Mouse (Mus musculus) left cerebral cortex, postnatal 25 days (tissue): ENCODE measurements at regions not wholly inside any gene's neighbourhood (a gene's known extent, or its start where the extent isn't known, plus 50 kb on each side); places are given as distances from the start of the nearest gene placed in this dataset.
A peak's percentile ranks its signal among the peaks of the same experiment; 100 is the strongest.

Source experiments
- DNase-seq, 2 experiments: peaks; one replicate each; pipeline ENCODE4 v3.0.0; 2022; ENCODE audit warnings: low spot score in 2 of 2, mixed read lengths in 1 of 2
- intact Hi-C: fragments of 180-260 bp; cut with DNase I; formaldehyde crosslinking; loops from one replicate; pipeline ENCODE4 v1.15.1; 2025

DNA sequence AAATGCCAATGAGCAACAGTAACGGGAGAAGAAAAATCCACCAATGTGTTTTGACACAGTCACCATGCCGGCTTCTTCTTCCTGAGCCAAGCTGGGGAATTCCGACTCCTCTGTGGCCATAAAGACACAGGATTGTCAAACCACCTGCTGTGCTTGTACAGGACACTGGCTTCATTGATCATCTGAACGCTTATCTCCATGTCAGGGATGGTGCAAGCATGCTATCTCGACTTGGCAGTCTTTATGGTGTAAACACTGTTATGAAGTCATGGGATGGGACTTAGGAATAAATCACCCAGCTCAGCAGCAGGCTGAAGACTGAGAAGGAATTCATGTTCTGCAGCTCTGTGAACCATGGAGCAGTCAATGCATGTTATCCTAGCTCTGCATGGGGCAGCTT, 132.6 kb upstream of the Adamts9 start:
- no peak for DNase-seq
- intact Hi-C loops = no loop called here

DNA sequence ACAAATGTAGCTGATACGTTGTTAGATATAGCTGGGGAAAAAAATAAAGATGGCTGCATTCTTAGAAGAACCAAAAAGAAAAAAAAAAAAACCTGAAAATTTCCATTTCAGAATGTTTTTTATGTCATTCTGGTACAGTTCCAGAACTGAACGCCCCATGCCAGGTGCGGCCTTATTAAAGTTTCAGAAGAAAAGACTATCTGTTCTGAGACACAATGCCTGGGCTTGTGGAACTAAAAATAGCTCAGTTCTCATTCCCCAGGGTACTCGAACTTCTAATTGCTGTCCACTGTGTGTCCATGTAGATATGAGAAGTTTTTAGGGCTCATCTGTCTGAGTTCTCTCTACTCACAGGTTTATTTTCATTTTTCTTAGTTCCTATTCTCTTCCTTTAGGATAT, 131.7 kb upstream of the Adamts9 start:
- DNase-seq = no peak
- intact Hi-C loops = no loop called here

DNA sequence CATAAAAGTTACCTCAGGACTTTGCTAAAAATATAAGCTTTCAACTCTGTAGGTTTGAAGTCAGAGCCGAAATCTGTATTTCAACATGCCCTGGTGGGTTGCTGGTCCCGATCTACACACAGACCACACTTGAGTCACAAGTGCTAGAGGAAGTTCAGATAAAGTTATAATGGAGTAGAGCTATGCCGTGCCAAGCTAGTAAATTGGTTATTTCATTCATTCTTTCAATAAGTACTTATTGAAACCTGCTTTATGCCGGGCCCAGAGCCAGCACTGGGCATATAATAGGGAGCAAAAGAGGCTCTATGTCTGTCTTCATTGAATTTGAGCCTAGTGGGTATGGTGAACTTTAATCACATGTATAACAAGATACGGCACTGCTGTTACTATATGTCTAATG, 127.6 kb upstream of the Adamts9 start:
- DNase-seq = no peak
- intact Hi-C loops = no loop called here

DNA sequence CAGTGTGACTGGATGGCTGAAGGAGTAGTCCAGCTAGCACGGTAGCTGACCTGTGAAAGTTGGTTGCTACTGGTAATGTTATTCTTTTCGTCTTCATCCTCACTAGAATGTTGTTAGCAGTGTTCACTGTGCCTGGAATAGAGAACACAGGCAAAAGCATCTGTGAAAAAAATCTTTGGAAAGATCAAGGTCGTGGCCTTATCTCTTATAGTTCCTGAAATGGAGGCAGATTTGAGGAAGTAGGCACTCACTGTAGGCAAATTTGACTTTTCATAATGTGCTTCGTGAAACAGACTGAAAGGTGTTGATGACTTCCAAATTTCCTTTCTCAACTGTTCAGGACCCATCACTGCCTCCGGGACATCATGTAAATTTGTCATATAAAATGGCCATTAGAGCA, 124.5 kb upstream of the Adamts9 start:
- intact Hi-C loops = no loop called here

DNA sequence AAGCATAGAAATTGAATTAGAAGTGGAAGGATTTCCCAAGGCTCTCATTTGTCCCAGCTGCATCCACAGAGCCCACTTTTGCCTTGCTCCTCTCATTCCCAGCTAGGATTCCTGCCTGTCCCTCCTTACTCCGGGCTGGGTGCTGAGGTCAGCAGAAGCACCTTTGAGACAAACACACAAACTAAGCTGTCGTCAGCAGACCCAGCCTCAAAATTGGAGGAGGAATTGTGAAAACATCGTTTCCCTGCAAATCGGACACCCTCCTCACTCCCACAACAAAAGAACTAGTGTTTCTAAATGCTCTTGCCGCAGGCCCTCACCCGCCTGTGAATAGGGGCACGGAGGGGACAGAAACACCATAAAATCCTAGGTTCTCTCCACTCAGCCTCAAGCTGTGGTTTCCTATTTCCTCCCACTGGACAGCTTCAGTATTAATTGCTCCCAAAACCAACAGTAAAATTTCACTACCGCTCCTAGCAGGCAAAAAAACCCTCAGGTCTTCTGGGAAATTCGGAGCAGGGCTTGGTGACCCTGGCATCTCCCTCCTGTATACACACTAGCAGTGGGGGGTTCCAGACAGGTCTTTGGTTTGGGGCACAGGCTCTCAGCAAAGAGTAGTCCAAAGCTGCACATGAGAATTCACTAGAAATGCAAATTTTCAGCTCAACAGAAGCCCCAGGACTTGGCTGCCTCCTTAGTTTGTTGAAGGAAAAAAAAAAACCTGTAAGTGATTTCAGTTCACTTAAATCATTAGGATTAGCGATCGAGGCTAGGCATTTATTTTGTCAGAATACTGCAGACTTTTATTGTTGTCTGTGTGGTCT, 123.5 kb upstream of the Adamts9 start:
- intact Hi-C loops = no loop called here
- DNase-seq = no peak

More for the DNA sequence above, 124.5 kb upstream of the Adamts9 start:
- no peak for DNase-seq

DNA sequence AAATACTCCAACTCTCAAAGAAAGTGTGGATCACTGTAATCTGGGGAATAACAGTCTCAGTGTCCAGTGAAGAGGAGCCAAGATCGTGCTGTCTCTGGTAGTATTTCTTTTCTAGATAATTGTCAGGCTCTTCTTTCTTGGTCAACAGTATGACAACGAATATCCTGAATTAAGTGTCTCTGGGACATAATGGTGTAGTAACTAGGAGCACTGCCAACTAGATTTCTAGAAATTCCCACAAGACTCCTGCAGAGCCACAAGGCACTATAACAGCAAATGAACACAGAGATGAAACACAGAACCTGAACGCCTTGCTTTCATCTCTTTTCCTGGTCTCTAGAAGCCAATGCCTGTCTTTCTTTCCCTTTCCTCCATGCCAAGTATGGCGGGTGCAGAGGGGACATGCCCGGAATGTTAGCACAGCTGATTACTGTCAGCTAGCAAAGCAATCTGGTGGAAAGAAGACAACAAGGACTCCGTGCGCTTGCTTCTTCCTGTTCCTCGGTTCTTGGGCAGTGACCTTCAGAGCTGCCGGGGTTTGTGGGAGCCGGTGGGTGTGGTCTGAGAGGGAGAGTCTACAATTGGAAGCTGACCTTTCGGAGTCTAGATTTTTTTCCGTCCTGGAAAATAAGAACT, 122.7 kb upstream of the Adamts9 start:
- DNase-seq = peak in 1 of 2 experiments; percentile 6
- intact Hi-C loops = no loop called here

DNA sequence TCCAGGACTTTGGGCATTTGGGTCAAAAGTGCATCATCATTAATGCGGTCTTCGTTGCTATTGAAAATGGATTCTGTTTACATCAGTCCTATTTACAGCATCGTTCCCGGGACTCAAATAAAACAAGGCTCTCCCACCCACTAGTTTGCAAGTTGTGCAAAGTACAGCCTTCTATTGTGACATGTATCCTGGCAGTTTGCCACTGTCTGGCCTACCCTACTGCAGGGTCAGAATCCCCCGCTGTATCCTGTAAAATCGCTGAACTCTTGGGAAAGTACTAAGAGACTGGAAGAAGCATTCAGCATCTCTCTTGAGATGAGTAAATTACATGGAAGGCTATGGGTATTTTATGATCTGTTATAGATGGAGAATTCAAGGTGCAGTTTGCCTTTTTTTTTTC, 122.1 kb upstream of the Adamts9 start:
- DNase-seq = no peak
- intact Hi-C loops = no loop called here

DNA sequence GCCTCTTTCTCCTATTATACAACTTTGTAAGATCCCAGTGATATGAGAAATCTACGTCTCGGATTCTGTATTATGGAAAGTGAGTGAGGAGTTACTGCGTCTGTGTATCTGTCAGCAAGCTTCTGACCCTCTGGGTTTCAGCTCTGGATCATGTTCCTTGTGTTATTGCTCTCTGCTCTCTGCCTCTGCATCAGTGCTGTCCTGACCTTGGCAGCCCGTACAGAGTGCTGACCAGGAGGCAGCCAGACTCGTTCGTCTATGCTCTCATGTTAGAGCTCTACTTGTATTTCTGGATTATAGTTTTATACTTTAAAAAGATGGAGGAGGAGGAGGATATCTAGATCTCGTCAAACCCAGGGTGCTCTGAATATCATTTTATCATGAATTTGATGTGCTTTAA, 121.1 kb upstream of the Adamts9 start:
- intact Hi-C loops = no loop called here
- DNase-seq = no peak

DNA sequence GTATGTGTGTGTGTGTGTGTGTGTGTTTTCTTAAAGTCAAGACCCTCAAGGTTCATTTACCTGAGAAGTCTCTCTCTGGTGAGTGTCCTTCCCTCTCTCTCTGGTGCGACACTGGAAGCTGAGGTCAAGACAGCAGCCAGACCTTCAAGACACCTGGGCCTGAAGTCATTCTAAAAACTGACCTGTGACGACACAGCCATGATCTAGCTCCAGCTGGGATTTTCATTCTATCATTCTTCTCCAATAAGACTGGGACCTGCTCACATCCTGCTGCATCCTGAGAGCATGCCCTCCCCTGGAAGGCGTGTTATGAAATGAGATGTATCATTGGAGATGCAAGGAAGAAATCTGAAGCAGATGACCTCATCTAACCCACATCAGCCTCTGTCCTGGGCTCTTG, 118.4 kb upstream of the Adamts9 start:
- intact Hi-C loops = no loop called here
- DNase-seq = no peak

DNA sequence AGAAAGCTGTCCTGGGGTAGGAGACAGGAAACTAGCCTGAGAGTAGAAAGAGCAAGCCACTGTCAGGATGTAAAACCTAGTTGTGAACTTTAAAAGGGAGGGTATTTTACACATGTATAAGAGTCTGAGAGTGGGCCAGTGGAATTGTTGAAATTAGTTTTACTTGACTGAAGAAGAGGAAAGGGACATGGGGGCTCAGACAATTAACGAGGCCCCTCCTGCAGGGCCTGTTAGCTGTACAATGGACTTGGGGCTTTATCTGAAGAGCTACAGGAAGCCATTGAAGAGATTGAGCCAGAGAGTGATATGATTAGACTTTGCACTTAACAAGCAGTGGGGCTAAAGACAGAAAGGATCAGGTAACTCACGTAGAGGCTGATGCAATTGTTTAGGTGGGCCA, 102.2 kb upstream of the Adamts9 start:
- intact Hi-C loops = no loop called here

DNA sequence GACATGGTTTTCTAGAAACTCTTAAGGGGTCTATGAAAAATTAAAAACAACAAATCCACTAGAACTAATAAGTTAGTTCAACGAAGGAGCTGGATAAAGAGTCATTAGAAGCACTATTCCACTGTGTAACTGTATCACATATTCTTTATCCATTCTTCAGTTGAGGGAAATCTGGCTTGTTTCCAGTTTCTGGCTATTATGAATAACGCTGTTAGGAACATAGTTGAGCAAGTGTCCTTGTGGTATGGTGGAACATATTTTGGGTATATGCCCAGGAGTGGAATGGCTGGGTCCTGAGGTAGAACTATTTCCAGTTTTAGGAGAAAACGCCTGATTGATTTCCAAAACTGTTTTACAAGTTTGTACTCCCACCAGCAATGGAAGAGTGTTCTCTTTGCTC, 97.7 kb upstream of the Adamts9 start:
- no peak for DNase-seq
- intact Hi-C loops = no loop called here

More for the DNA sequence above, 102.2 kb upstream of the Adamts9 start:
- no peak for DNase-seq

DNA sequence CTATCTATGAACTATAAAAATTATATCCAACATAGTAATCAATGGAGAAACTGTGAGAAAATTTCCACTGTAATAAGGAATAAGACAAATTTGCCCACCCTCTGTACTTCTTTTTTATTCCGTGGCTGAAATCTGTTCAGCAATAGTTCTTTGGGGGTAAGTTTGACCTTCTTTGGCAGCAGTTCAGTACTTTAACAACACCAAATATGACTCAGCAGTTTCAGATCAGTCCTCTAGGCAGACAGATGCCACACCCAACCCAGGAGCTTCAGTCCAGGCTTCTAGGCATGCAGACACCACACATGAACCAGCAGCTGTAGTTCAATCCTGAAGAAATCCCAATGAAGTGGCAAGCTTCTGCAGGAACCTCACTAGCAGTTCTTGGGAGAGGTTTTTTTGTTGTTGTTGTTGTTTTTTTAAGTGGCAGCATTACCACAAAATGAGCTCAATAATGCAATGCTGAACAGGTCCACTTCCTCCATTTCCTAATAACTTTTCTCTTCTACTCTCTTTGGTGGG, 88.6 kb upstream of the Adamts9 start:
- DNase-seq = no peak
- intact Hi-C loops = no loop called here

DNA sequence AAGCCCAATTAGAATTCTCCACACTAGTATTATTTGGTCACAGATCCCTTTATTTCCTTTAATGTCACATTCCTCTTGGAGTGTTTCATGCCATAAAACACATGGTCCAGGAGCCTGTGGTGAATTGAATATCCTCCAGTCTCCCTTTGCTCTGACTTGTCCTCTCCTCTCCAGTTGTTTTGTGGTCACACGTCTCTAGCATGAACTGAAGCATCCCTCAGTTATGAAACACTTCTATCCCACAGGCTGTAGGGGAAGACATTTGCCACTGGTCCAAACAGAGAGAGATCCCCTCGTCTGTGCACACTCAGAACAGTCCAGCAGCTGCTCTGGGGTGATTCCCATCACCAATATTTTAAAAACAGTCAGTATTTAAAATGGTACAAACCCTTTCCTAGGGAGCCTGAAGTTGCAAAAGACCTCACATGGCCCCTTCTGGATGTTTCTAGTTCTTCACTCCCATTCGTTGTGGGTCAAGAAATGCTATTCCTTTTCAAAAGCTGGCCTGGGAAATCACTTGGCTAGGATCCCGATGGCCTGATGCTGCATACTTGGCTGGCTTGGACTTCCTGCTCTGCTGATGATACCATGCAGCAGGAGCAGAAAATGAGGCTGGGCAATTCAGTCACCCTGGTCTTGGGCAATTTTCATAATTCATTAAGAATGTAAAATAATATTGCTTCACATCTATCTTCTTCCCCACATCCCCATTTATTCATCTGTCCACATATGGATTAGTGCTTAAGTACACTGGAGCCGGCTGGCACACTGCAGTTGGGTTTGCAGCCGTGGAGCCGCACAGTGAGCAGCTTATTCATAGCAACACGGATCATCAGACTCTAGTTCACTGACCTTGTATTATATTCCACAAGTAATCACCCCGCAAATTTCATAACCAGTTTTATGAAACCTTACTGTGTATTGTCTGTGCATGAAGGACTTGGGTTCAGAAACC, 83.1 kb upstream of the Adamts9 start:
- intact Hi-C loops = no loop called here
- DNase-seq = no peak

DNA sequence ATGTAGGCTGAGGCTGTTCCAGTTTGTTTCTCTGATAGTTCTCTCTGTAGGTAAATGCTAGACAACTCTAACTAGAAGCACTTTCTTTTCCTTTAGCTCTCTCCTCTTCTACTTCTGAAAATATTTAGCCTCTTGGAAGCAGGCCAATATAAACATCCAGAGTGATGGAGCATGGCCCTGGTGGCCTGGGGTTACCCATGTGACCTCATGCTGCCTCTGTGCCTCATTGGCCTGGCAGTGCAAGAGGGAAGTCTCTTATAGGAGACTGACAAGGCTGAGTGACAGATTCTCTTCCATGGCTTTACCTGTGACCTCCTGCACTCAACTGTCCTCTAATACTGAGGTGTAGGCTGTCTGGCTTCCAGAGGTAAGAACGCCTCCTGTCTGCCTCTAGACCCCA, 71.2 kb upstream of the Adamts9 start:
- no peak for DNase-seq
- intact Hi-C loops = no loop called here

DNA sequence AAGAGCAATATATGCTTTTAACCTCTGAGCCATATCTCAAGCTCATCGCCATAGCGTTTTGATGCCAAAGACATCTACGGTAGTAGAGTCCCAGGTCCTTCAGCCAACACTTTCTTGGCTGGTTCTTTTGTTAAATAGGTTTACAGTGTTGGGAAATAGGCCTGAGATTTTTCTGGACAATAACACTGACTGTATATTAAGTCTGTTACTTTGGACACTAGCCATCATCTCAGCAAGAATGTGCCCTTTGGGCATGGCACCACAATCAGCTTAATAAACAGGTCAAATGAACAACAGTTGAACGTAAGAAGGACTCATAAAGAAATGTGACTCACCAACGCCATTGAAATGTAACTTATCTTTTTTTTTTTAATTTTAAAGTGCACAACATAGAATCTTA, 68.6 kb upstream of the Adamts9 start:
- intact Hi-C loops = no loop called here
- no peak for DNase-seq

DNA sequence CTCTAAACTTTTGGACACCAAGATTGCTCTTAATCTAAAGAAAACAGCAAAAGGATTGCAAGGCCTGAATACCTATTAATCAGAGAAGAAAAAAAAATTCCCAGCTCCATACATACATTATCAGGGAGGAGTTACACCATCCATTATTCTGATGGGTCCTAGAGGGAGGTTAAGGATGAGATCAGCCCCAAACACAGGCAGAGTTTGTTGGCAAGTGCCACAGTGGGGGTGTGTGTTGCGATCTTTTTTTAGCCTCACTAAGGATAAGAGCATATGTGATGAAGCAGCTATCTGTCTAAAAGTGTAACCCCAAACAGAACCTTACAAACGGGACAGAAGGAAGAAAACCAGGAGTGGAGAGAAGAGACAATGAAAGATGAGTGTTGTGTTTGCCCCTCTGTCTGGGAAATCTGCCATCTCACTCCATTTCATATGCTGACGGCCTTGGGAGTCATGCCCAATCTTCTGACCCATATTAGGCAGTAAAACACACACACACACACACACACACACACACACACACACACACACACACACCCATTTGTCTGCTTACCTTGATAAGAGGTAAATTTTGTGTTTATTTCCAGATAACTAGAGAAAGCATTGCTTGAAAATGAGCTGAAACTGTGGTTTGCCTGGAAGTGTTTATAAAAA, 61.4 kb upstream of the Adamts9 start:
- intact Hi-C loops = no loop called here
- peak in 1 of 2 experiments; percentile 31 for DNase-seq

DNA sequence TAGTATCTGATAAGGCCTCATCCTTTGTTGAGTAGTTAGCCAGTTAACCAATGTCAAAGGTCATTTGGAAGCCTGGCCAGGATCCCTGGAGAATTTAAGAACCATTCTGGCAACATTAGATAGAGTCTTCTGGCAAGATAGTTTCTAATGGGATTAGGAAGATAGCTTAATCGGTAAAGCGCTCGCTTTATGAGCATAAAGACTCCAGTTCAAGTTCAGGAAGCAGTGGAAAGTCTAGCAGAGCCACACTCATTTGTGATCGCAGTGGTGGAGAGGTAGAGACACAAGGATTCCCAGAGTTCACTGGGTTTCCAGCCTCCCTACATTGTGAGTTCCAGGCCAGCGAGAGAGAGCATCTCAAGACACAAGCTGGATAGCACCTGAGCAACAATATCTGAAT, 60.5 kb upstream of the Adamts9 start:
- intact Hi-C loops = no loop called here
- DNase-seq = no peak

DNA sequence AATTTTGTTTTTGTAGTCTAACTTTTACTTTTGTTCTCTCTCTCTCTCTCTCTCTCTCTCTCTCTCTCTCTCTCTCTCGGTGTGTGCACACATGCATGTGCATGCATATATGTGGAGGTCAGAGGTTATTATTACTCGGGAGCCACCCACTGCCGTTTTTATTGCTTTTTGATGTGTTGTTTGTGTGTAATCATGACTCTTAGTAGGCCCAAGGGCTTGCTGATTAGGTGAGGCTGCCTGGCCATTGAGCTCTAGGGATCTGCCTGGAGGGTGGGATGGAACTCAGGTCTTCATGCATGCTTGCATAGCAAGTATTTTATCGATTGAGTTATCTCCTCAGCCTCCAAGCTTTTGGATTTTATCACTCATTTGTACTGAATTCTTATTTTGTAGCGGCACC, 50.4 kb upstream of the Adamts9 start:
- no peak for DNase-seq
- intact Hi-C loops = no loop called here
